Mouse (Mus musculus) neural tube, embryonic 13.5 days (tissue): ENCODE measurements at regions not wholly inside any gene's neighbourhood (a gene's known extent, or its start where the extent isn't known, plus 50 kb on each side); places are given as distances from the start of the nearest gene placed in this dataset.
A peak's percentile ranks its signal among the peaks of the same experiment; 100 is the strongest.
"Not testable (repeated sequence)": the region's sequence is repeated elsewhere in the genome, so short reads cannot be mapped to it uniquely, and the experiment has no call there.

Experiments
- ATAC-seq: fragments of 200-750 bp; cut with Nextera tagmentation; 2 replicates; pipeline ENCODE4 v1.8.0; 2017; ENCODE audit warnings: low read depth, mild to moderate bottlenecking, moderate TSS enrichment, moderate library complexity
- H3K27ac ChIP-seq: fragments of 300-500 bp; sonication (generic); replicated peaks from 2 replicates; pipeline ENCODE4 v1.5.1; 2015; ENCODE audit warnings: moderate library complexity, mild to moderate bottlenecking, inconsistent platforms
- H3K27me3 ChIP-seq: fragments of 300-500 bp; sonication (generic); 2 replicates; pipeline ENCODE4 v1.6.1; 2015; ENCODE audit warnings: mild to moderate bottlenecking, inconsistent platforms
- H3K36me3 ChIP-seq: fragments of 300-500 bp; sonication (generic); 2 replicates; pipeline ENCODE4 v1.6.1; 2015; ENCODE audit warnings: mild to moderate bottlenecking, inconsistent platforms
- H3K4me1 ChIP-seq: fragments of 300-500 bp; sonication (generic); replicated peaks from 2 replicates; pipeline ENCODE4 v1.6.1; 2015; ENCODE audit warnings: inconsistent platforms
- H3K4me2 ChIP-seq: fragments of 300-500 bp; sonication (generic); 2 replicates; pipeline ENCODE4 v1.6.1; 2015; ENCODE audit warnings: inconsistent platforms, mild to moderate bottlenecking, moderate library complexity
- H3K4me3 ChIP-seq: fragments of 300-500 bp; sonication (generic); 2 replicates; pipeline ENCODE4 v1.5.1; 2015; ENCODE audit warnings: mild to moderate bottlenecking, inconsistent platforms
- H3K9ac ChIP-seq: fragments of 300-500 bp; sonication (generic); 2 replicates; pipeline ENCODE4 v1.6.1; 2015; ENCODE audit warnings: moderate library complexity, mild to moderate bottlenecking, inconsistent platforms
- H3K9me3 ChIP-seq: fragments of 300-500 bp; sonication (generic); 2 replicates; pipeline ENCODE4 v1.6.1; 2016; ENCODE audit warnings: inconsistent platforms
- WGBS: fragments of 180-500 bp; shearing (Covaris S2); methylation state at CpG from one replicate; pipeline ENCODE4 v1.1.7; 2015; 5-methylcytosine and 5-hydroxymethylcytosine counted together

DNA sequence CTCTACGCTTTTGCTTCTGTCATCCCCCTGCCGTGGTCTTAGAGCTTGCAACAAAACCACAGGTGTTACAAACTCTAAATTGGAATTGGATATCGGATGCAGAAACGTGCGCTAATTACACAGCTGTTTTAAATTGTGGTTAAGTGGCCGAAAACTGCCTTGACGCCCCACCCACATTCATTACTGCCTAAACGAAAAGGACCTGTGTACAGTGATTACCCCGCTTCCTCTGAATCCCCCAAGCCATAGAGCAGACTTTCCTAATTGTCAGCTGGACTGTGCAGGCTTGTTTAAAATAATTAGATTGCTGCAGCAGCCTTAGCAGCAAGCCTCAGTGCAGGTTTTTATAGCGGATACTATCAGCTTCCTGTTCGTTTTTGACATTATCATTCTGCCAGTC lies 94.7 kb downstream of the Cxxc4 start:
- Histone ChIP-seq H3K4me3 (peak overlapping the region; percentile 23), H3K4me1 (peaks cover 14% of the 10 kb centered on the region; the same call in 1 of the 2 replicates), H3K4me2 (peak overlapping the region; percentile 50), H3K9ac (peak overlapping the region; percentile 43), H3K36me3 (no peaks in the 10 kb centered on the region), H3K27ac (peak overlapping the region; percentile 55), H3K27me3 (no peaks in the 10 kb centered on the region), H3K9me3 (no peaks in the 10 kb centered on the region)
- 24% methylated on average over 11 of the region's 11 CpGs for WGBS
- peak; percentile 83 for ATAC-seq

DNA sequence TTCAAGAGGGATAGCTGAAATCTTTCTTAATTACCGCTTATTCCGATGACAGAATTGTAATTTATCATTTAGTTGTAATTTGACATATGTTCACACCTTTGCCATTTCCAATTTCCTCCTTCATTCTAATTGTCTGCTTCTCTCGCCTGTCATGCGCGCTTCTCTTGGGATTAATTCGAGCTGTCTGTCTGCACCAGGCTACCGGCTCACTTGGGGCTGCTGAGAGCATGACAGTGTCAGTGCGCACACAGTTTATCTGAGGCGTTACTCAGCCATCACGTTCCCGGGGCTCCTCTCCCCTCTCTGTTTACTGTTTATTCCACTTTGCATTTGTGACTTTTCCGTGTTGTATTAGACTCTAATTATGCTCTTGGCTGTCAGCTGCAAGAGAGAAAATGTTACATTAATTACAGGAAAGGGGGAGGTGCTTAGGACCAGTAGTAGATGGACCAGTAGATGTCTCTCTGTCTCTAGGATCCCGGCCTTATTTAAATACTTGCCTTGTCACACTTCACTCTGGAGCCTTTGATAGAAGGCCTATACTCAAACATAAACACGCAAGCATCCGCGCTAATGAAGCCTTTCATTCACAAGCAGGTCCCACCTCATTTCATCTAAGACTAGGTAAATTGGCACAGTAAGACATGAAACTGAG lies 95.3 kb downstream of the Cxxc4 start:
- peak overlapping the region; percentile 23 for H3K4me3 ChIP-seq
- ATAC-seq: peak; percentile 88
- H3K9me3 ChIP-seq: no peaks in the 10 kb centered on the region
- no peaks in the 10 kb centered on the region for H3K27me3 ChIP-seq
- H3K9ac ChIP-seq: peak overlapping the region; percentile 43
- peak overlapping the region; percentile 55 for H3K27ac ChIP-seq
- H3K4me1 ChIP-seq: peaks cover 14% of the 10 kb centered on the region; the same call in 1 of the 2 replicates
- peak overlapping the region; percentile 50 for H3K4me2 ChIP-seq
- no peaks in the 10 kb centered on the region for H3K36me3 ChIP-seq
- WGBS: 35% methylated on average over 16 of the region's 16 CpGs

GRCm38 (mm10) chr3:134339093-134339695 lies 102.9 kb downstream of the Cxxc4 start:
- H3K36me3 ChIP-seq, H3K4me2 ChIP-seq, H3K9ac ChIP-seq, H3K9me3 ChIP-seq, H3K4me1 ChIP-seq, H3K27me3 ChIP-seq, ATAC-seq, H3K27ac ChIP-seq, H3K4me3 ChIP-seq: not testable (repeated sequence)
- WGBS: 85% methylated on average over 3 of the region's 3 CpGs

- H3K27me3 ChIP-seq: no peaks in the 10 kb centered on the region
- peaks cover 12% of the 10 kb centered on the region for H3K4me1 ChIP-seq
- H3K9me3 ChIP-seq: no peaks in the 10 kb centered on the region
- WGBS: 87% methylated on average over 4 of the region's 4 CpGs
- H3K9ac ChIP-seq: no peak overlapping the region
- H3K36me3 ChIP-seq: no peaks in the 10 kb centered on the region
- no peak overlapping the region for H3K27ac ChIP-seq
- no peak overlapping the region for H3K4me2 ChIP-seq
- H3K4me3 ChIP-seq: no peak overlapping the region
- no peak for ATAC-seq
Measured at GRCm38 (mm10) chr3:134365948-134366347, 129.7 kb downstream of the Cxxc4 start.

DNA sequence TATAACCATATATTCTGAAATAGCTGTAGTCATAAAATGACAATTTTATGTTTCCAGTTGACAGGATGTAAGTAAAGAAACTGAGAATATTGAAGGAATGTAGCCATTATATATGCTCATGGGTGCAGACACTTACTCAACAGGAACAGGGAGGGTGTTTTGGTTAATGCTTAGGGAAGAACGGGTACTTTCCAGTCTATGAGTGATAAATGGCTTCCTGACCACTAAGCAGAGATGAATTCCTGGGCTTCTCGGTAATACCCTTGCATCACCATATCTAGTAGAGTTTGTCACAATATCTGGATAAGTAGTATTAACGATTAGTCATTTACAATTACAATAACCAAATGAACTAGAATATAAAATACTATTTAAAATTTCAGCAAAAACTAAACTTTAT lies 130.5 kb downstream of the Cxxc4 start:
- Histone ChIP-seq H3K9ac (no peak overlapping the region), H3K27me3 (no peaks in the 10 kb centered on the region), H3K4me2 (no peak overlapping the region), H3K27ac (no peak overlapping the region), H3K4me3 (no peak overlapping the region), H3K9me3 (no peaks in the 10 kb centered on the region), H3K36me3 (no peaks in the 10 kb centered on the region), H3K4me1 (peaks cover 12% of the 10 kb centered on the region)
- ATAC-seq: no peak
- WGBS: 70% methylated on average over 3 of the region's 3 CpGs

DNA sequence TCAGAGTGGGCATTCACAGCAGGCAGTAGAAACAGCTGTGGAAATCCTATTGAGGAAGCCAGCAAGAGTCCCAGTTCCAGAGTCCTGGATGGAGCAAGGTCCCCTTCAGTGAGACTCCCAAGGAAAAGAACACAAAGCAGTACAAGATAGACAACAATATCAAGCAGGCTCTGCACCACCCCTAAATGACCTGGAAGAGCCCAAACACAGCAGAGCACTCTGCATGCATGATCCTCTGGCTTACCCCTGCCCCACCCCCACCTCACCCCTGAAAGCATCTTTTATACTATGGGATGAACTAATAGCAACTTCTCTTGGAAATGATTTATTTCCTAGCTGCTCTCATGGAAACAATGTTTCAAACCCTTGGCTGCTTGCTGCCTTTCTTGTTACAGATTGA lies 132.3 kb downstream of the Cxxc4 start:
- Histone ChIP-seq H3K4me1 (peaks cover 12% of the 10 kb centered on the region), H3K36me3 (no peaks in the 10 kb centered on the region), H3K27me3 (no peaks in the 10 kb centered on the region), H3K9ac (no peak overlapping the region), H3K27ac (peak overlapping the region; percentile 24; the same call in 1 of the 2 replicates), H3K9me3 (no peaks in the 10 kb centered on the region), H3K4me2 (no peak overlapping the region), H3K4me3 (no peak overlapping the region)
- ATAC-seq: 0 out of 2 replicates have a peak, but pooled peaks have one; percentile 27

- WGBS: 35% methylated on average over 4 of the region's 4 CpGs
- peak; percentile 71 for ATAC-seq
- Histone ChIP-seq H3K9ac (no peak overlapping the region), H3K4me1 (peaks cover 12% of the 10 kb centered on the region), H3K4me2 (no peak overlapping the region), H3K27me3 (no peaks in the 10 kb centered on the region), H3K27ac (peak overlapping the region; percentile 24; the same call in 1 of the 2 replicates), H3K36me3 (no peaks in the 10 kb centered on the region), H3K4me3 (no peak overlapping the region), H3K9me3 (no peaks in the 10 kb centered on the region)
Measured at GRCm38 (mm10) chr3:134369126-134369525, 132.8 kb downstream of the Cxxc4 start.

- Histone ChIP-seq H3K27me3 (no peaks in the 10 kb centered on the region), H3K27ac (no peak overlapping the region), H3K9ac (no peak overlapping the region), H3K4me3 (no peak overlapping the region), H3K4me1 (no peaks in the 10 kb centered on the region), H3K36me3 (no peaks in the 10 kb centered on the region), H3K4me2 (no peak overlapping the region), H3K9me3 (no peaks in the 10 kb centered on the region)
- no peak for ATAC-seq
- WGBS: 85% methylated on average over 2 of the region's 2 CpGs
Measured at GRCm38 (mm10) chr3:134379549-134379948, 143.3 kb downstream of the Cxxc4 start.

GRCm38 (mm10) chr3:134390472-134391336 lies 154.4 kb downstream of the Cxxc4 start:
- Histone ChIP-seq H3K4me3 (no peak overlapping the region), H3K27ac (no peak overlapping the region), H3K4me1 (no peaks in the 10 kb centered on the region), H3K9me3 (no peaks in the 10 kb centered on the region), H3K9ac (no peak overlapping the region), H3K36me3 (no peaks in the 10 kb centered on the region), H3K4me2 (no peak overlapping the region), H3K27me3 (no peaks in the 10 kb centered on the region)
- WGBS: 73% methylated on average over 4 of the region's 4 CpGs
- ATAC-seq: peak; percentile 59; the same call in 1 of the 2 replicates

DNA sequence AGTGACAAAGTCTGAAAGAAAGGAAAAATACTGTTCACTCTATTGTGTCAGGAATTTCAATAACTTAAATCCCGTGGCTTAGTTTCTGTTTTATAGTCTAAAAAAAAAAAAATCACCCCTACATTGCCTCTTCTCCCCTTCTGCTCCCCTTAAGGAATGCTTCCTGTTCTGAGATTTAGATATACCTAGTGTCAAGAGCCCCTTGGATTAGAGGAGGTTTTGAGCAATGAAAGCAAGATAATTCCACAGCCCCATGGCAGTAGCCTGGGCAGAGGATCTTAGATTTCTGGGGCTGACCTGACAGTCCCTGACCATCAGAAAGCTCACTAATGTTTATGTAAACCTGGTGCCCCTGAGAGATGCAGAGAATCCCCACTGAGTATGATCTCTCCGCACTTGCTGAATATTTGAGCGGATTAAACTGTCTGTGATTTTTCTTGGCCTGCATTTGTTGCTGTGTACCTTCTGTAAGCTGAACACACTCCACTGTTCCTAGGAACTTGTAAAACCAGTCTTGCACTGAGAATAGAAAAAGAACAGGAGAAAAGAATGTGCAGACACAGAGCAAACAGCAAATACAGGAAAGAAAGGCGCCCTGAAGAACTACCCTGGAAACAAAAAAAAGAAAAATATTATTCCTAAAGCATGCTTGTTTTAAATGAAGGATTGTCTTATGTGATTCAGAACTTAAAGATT lies 164.3 kb downstream of the Cxxc4 start:
- 66% methylated on average over 4 of the region's 4 CpGs for WGBS
- no peak overlapping the region for H3K27ac ChIP-seq
- no peak overlapping the region for H3K4me3 ChIP-seq
- H3K9me3 ChIP-seq: no peaks in the 10 kb centered on the region
- H3K36me3 ChIP-seq: no peaks in the 10 kb centered on the region
- no peak overlapping the region for H3K4me2 ChIP-seq
- H3K27me3 ChIP-seq: no peaks in the 10 kb centered on the region
- ATAC-seq: no peak
- no peak overlapping the region for H3K9ac ChIP-seq
- no peaks in the 10 kb centered on the region for H3K4me1 ChIP-seq

DNA sequence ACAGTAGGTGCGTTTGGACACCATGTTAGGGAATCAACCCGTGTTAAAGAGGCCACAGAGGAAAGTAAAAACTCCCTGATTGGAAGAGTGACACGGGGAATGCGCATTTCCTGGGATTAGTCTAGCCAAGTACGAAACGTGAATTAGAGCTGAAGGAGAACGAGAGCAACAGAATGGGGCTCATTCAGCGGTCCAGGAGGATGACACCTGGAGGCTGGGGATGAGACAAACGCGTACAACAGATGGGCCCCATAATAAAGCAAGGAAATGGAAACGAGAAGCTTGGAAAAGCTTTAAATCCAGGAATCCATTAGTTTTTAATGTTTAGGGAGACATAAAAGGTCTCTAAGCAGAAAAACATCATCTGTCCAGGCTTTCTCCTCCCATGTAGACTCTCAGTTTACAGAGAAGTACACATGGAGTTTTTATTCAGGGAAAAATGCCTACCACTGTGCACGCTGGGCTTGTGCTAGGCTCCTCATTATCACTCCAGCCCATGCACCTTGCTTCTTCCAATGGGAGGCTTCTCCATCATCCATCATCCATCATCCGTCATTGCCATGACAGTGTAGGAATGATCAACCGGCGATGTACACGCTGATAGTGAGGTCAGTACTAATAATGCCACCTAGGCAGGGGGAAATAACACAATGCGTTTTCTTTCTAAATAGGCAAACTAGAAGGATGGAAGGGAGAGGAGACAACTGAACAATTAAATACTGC lies 179.5 kb downstream of the Cxxc4 start:
- WGBS: 53% methylated on average over 17 of the region's 17 CpGs
- ATAC-seq: peak; percentile 79
- Histone ChIP-seq H3K36me3 (no peaks in the 10 kb centered on the region), H3K9me3 (no peaks in the 10 kb centered on the region), H3K4me3 (no peak overlapping the region), H3K27me3 (no peaks in the 10 kb centered on the region), H3K4me2 (peak overlapping the region; percentile 21), H3K27ac (peak overlapping the region; percentile 33; the same call in 1 of the 2 replicates), H3K4me1 (peaks cover 17% of the 10 kb centered on the region), H3K9ac (0 out of 2 replicates have a peak overlapping the region, but pooled peaks have one; percentile 31)
